Mouse (Mus musculus): ENCODE results near the gene Akap13. TPM values are rescaled to one million over a fixed set of nuclear protein-coding genes. Genes with fewer than 3 reads are reported as not detected.
A peak's percentile ranks its signal among the peaks of the same experiment; 100 is the strongest.

The Akap13 gene
- polyA plus RNA-seq, 1 experiment from 2014 or later: 44.6 TPM

GRCm38 (mm10) chr7:75550791-75551336 lies 95.5 kb downstream of the Akap13 start:
- WGBS: 88% methylated on average over 6 of the region's 6 CpGs
- no peak overlapping the region for H3K27ac ChIP-seq (ENCODE audit: low read depth)

GRCm38 (mm10) chr7:75553002-75553666 lies 97.8 kb downstream of the Akap13 start:
- Histone ChIP-seq H3K27ac (ENCODE audit: low read depth) (peak overlapping the region; percentile 62; the same call in 1 of the 2 replicates), H3K9me3 (ENCODE audit: low read depth, low read length) (no peaks in the 10 kb centered on the region), H3K9ac (no peak overlapping the region), H3K27me3 (ENCODE audit: insufficient read depth, low read length) (no peaks in the 10 kb centered on the region), H3K36me3 (ENCODE audit: insufficient read depth) (no peaks in the 10 kb centered on the region), H3K4me1 (ENCODE audit: insufficient read depth) (peaks cover 18% of the 10 kb centered on the region; the same call in 1 of the 2 replicates), H3K4me2 (no peak overlapping the region), H3K4me3 (ENCODE audit: low read depth, low read length) (no peak overlapping the region)
- no peak for ATAC-seq (ENCODE audit: insufficient read depth)
- DNase-seq: no peak
- WGBS: 40% methylated on average over 8 of the region's 8 CpGs
- no peak for TF ChIP-seq CTCF (IDR thresholded peaks at IDR 0.05; ENCODE audit: low read depth)

More at GRCm38 (mm10) chr7:75550791-75551336, 95.5 kb downstream of the Akap13 start:
- no peak overlapping the region for H3K4me3 ChIP-seq (ENCODE audit: low read depth, low read length)
- H3K27me3 ChIP-seq (ENCODE audit: insufficient read depth, low read length): no peaks in the 10 kb centered on the region
- no peaks in the 10 kb centered on the region for H3K9me3 ChIP-seq (ENCODE audit: low read depth, low read length)
- H3K4me1 ChIP-seq (ENCODE audit: insufficient read depth): peaks cover 18% of the 10 kb centered on the region; the same call in 1 of the 2 replicates
- no peak for DNase-seq
- H3K4me2 ChIP-seq: no peak overlapping the region
- ATAC-seq (ENCODE audit: insufficient read depth): no peak
- no peak overlapping the region for H3K9ac ChIP-seq
- TF ChIP-seq CTCF (IDR thresholded peaks at IDR 0.05; ENCODE audit: low read depth): no peak
- 0 out of 2 replicates have a peak, but pooled peaks cover 3% of the 10 kb centered on the region for H3K36me3 ChIP-seq (ENCODE audit: insufficient read depth)

- H3K27ac ChIP-seq (ENCODE audit: low read depth): peak overlapping the region; percentile 62; the same call in 1 of the 2 replicates
- peak; percentile 41; the same call in 1 of the 2 replicates for TF ChIP-seq CTCF (IDR thresholded peaks at IDR 0.05; ENCODE audit: low read depth)
- H3K4me2 ChIP-seq: no peak overlapping the region
- DNase-seq (no peak), ATAC-seq (ENCODE audit: insufficient read depth) (peak; percentile 29; the same call in 1 of the 2 replicates)
- no peak overlapping the region for H3K4me3 ChIP-seq (ENCODE audit: low read depth, low read length)
- H3K27me3 ChIP-seq (ENCODE audit: insufficient read depth, low read length): no peaks in the 10 kb centered on the region
- no peaks in the 10 kb centered on the region for H3K36me3 ChIP-seq (ENCODE audit: insufficient read depth)
- no peaks in the 10 kb centered on the region for H3K9me3 ChIP-seq (ENCODE audit: low read depth, low read length)
- no peak overlapping the region for H3K9ac ChIP-seq
- peaks cover 21% of the 10 kb centered on the region for H3K4me1 ChIP-seq (ENCODE audit: insufficient read depth)
Observed at GRCm38 (mm10) chr7:75553667-75554045, 98.3 kb downstream of the Akap13 start.

GRCm38 (mm10) chr7:75554065-75554464 lies 98.7 kb downstream of the Akap13 start:
- Histone ChIP-seq H3K4me1 (ENCODE audit: insufficient read depth) (peaks cover 22% of the 10 kb centered on the region), H3K4me2 (no peak overlapping the region), H3K27ac (ENCODE audit: low read depth) (peak overlapping the region; percentile 62; the same call in 1 of the 2 replicates), H3K4me3 (ENCODE audit: low read depth, low read length) (no peak overlapping the region), H3K9ac (no peak overlapping the region), H3K9me3 (ENCODE audit: low read depth, low read length) (no peaks in the 10 kb centered on the region), H3K27me3 (ENCODE audit: insufficient read depth, low read length) (no peaks in the 10 kb centered on the region), H3K36me3 (ENCODE audit: insufficient read depth) (no peaks in the 10 kb centered on the region)
- DNase-seq (peak; percentile 78), ATAC-seq (ENCODE audit: insufficient read depth) (peak; percentile 79)
- TF ChIP-seq CTCF (IDR thresholded peaks at IDR 0.05; ENCODE audit: low read depth): no peak

GRCm38 (mm10) chr7:75555940-75556339 lies 100.6 kb downstream of the Akap13 start:
- ATAC-seq (ENCODE audit: insufficient read depth) (no peak), DNase-seq (peak; percentile 71)
- Histone ChIP-seq H3K4me1 (ENCODE audit: insufficient read depth) (peaks cover 16% of the 10 kb centered on the region), H3K9me3 (ENCODE audit: low read depth, low read length) (no peaks in the 10 kb centered on the region), H3K36me3 (ENCODE audit: insufficient read depth) (no peaks in the 10 kb centered on the region), H3K4me2 (no peak overlapping the region), H3K4me3 (ENCODE audit: low read depth, low read length) (no peak overlapping the region), H3K9ac (no peak overlapping the region), H3K27me3 (ENCODE audit: insufficient read depth, low read length) (no peaks in the 10 kb centered on the region), H3K27ac (ENCODE audit: low read depth) (no peak overlapping the region)
- WGBS: 35% methylated on average over 6 of the region's 6 CpGs
- peak; percentile 49 for TF ChIP-seq CTCF (IDR thresholded peaks at IDR 0.05; ENCODE audit: low read depth)

GRCm38 (mm10) chr7:75558225-75558624 lies 102.9 kb downstream of the Akap13 start:
- Histone ChIP-seq H3K4me2 (no peak overlapping the region), H3K36me3 (ENCODE audit: insufficient read depth) (no peaks in the 10 kb centered on the region), H3K4me1 (ENCODE audit: insufficient read depth) (peaks cover 8% of the 10 kb centered on the region), H3K27me3 (ENCODE audit: insufficient read depth, low read length) (no peaks in the 10 kb centered on the region), H3K9ac (no peak overlapping the region), H3K4me3 (ENCODE audit: low read depth, low read length) (no peak overlapping the region), H3K9me3 (ENCODE audit: low read depth, low read length) (no peaks in the 10 kb centered on the region), H3K27ac (ENCODE audit: low read depth) (0 out of 2 replicates have a peak overlapping the region, but pooled peaks have one; percentile 47)
- no peak for TF ChIP-seq CTCF (IDR thresholded peaks at IDR 0.05; ENCODE audit: low read depth)
- ATAC-seq (ENCODE audit: insufficient read depth): no peak
- WGBS: 38% methylated on average over 1 of the region's 1 CpGs
- no peak for DNase-seq

GRCm38 (mm10) chr7:75559119-75559518 lies 103.8 kb downstream of the Akap13 start:
- Histone ChIP-seq H3K36me3 (ENCODE audit: insufficient read depth) (no peaks in the 10 kb centered on the region), H3K9me3 (ENCODE audit: low read depth, low read length) (no peaks in the 10 kb centered on the region), H3K4me1 (ENCODE audit: insufficient read depth) (peaks cover 5% of the 10 kb centered on the region; the same call in 1 of the 2 replicates), H3K27me3 (ENCODE audit: insufficient read depth, low read length) (no peaks in the 10 kb centered on the region), H3K4me3 (ENCODE audit: low read depth, low read length) (no peak overlapping the region), H3K27ac (ENCODE audit: low read depth) (no peak overlapping the region), H3K9ac (no peak overlapping the region), H3K4me2 (no peak overlapping the region)
- 36% methylated on average over 4 of the region's 4 CpGs for WGBS
- no peak for TF ChIP-seq CTCF (IDR thresholded peaks at IDR 0.05; ENCODE audit: low read depth)
- no peak for ATAC-seq (ENCODE audit: insufficient read depth)
- no peak for DNase-seq

Data from lung, embryonic 14.5 days (tissue).